Mouse (Mus musculus) inflammation-experienced regulatory T-cells, adult 16 weeks (primary cell): ENCODE data around the gene Pkd1. TPM values are rescaled to one million over a fixed set of nuclear protein-coding genes. Genes with fewer than 3 reads are reported as not detected.

Experiments used
- polyA plus RNA-seq: library from polyadenylated mRNA; unstranded; fragments of 100-300 nt; shearing (Covaris generic); gene quantifications from one replicate; pipeline ENCODE4 v1.2.1, GENCODE M21; 2017

Pkd1 gene
- polyA plus RNA-seq, result 18.5 TPM

DNA sequence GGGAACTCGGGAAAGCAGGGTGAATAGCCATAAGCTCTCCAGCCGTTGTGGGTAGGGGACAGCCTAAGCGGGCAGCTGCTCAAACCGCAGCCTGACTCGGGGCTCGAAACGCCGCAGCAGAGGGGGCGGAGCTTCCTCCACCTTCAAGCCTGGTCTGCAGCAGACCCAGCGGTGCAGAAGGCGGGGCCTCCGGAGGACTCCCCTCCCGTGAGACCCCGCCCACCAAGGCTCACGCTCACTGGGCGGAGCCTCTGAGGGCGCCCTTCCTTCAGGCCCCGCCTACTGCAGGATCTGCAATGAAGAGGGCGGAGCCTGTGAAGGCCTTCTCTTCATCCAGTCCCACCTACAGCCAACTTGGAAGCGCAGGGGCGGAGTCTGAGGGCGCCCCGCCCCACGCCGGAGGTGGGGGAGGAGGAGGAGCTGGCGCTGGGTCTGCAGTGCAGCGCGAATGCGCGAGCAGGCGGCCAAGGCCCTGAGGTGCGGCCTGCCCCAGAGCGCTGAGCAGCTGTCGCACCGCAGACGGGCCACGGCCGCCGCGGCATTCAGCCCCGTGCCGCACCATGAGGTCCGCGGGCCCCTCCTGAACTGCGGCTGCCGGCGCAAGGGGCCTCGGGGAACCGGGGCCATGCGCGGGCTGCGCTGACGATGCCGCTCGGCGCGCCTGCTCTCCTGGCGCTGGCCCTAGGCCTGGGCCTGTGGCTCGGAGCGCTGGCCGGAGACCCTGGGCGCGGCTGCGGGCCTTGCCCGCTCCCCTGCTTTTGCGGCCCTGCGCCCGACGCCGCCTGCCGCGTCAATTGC, at the start of gene Pkd1:
TSS of gene Pkd1 (plus strand) at position 217 of the 798 bp plus-strand sequence.

DNA sequence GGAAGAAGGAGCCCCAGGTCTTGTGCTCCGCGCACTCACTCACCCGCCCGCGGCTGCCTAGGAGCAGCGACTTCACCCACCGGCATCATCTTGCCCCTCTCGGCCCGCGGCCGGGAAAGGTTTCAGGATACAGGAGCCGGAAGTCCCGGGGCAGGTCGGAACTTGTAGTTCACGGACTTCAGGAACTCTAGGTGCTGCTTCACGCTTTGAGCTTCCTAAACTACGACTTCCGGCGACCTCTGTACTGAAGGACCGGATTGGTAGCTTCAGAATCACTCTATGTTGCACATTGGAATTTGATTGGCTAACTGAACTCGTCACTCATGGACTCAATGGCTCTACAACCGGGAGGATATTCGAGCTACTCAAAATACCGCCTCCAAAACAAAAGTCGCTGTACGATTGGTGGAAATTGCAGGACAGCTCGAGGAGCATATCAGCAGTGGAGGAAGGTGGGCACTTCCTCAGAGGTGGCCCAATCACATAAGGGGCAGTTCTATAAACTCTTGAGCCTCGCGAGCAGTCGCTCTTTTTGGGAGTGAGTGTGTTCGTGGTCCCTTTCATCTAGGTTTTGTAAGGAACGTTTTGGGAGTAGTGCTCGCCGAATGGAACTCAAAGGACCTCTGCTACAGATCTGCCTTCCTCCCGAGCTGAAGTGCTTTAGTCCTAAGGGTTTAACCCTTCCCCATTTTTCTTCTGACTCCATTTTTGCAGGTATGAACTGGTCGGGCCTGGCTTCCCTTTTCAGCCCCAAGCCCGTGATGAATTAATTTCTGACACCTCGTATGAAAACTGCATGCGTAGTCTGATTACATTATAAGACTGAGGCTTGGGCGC, 21.7 kb upstream of the Pkd1 start, which contains the start of gene Traf7:
TSS of gene Traf7 (minus strand) at position 216 of the 837 bp plus-strand sequence.

DNA sequence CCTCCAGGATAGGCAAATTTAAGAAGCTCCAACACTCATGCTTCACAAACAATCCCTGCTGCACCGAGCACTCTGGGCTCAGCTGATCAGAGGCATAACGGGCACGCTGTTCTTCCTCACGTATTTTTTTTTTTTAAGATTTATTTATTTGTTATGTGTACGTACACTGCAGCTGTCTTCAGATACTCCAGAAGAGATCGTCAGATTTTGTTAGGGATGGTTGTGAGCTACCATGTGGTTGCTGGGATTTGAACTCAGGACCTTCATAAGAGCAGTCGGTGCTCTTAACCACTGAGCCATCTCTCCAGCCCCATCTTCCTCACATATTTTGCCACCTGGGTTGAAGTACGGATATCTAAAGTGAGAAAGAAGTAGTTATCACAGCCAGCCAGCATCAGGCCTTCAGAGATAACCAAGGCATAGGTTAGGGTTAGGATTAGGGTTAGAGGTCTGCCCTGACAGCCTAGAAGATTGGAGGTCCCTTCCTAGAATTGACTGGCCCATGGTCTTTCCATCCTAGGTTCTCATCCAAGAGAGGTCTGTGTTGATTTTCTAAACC, 15.4 kb upstream of the Pkd1 start, which contains the start of gene Rab26:
TSS of gene Rab26 (minus strand) at position 51 of the 559 bp plus-strand sequence.

DNA sequence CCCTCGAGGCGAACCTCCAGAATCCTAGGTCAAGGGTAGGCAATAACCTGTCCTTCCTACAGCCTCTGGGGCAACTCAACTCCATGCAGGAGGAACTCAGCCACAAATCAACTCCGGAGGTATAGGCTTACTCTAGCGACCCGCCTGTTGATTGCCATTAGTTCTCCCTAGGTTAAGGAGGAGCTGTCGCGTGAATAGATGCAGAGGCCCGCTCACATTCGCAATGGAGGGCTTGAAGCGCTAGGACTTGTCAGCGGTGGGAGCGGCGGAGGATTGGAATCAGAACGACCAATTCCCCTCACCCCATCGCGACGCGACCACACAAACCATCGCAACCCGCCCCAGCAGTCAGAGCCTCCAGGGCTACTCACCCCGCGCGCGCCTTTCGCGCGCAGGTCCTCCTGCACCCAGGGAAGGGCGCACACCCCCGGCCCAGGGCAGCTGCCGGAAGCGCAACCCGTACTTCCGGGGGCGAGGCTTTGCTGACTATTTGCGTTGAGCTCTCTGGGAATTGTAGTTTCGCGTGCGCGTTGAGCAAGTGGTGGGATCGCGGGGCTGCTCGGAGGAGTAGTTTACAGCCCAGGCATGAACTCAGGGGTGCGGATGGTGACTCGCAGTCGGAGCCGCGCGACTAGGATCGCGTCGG, 82.7 kb downstream of the Pkd1 start, which contains the start of the genes Tsc2 and Nthl1:
TSS of gene Tsc2 (minus strand) at position 464 of the 646 bp plus-strand sequence.
TSS of gene Nthl1 (plus strand) at position 514 of the 646 bp plus-strand sequence.

Other genes with a start within 250 kb of the Pkd1 start
- not detected for gene Abca17, start 198.8 kb upstream of the Pkd1 start, polyA plus RNA-seq
- 42.8 TPM for gene Abca3, start 197.9 kb upstream of the Pkd1 start, polyA plus RNA-seq
- gene Rnps1, start 135.3 kb upstream of the Pkd1 start, polyA plus RNA-seq, result 211 TPM
- gene Eci1, start 123.2 kb upstream of the Pkd1 start, polyA plus RNA-seq, result 95.3 TPM
- 6.8 TPM for gene Dnase1l2, start 106.7 kb upstream of the Pkd1 start, polyA plus RNA-seq
- gene E4f1, start 79.5 kb upstream of the Pkd1 start, polyA plus RNA-seq, result 91.5 TPM
- 5.3 TPM for gene Pgp, start 79.4 kb upstream of the Pkd1 start, polyA plus RNA-seq
- gene Bricd5, start 76.0 kb upstream of the Pkd1 start, polyA plus RNA-seq, result 0.41 TPM
- 31.0 TPM for gene Mlst8, start 70.8 kb upstream of the Pkd1 start, polyA plus RNA-seq
- 0.09 TPM for gene Caskin1, start 61.2 kb upstream of the Pkd1 start, polyA plus RNA-seq
- 103 TPM for gene Traf7, start 21.9 kb upstream of the Pkd1 start, polyA plus RNA-seq
- gene Rab26, start 15.6 kb upstream of the Pkd1 start, polyA plus RNA-seq, result 13.7 TPM
- 55.0 TPM for gene Tsc2, start 82.8 kb downstream of the Pkd1 start, polyA plus RNA-seq
- 7.6 TPM for gene Nthl1, start 82.8 kb downstream of the Pkd1 start, polyA plus RNA-seq
- gene Slc9a3r2, start 100.5 kb downstream of the Pkd1 start, polyA plus RNA-seq, result not detected
- gene Npw, start 108.6 kb downstream of the Pkd1 start, polyA plus RNA-seq, result not detected
- gene Zfp598, start 119.9 kb downstream of the Pkd1 start, polyA plus RNA-seq, result 3.2 TPM
- gene Syngr3, start 140.1 kb downstream of the Pkd1 start, polyA plus RNA-seq, result 0.68 TPM
- gene Gfer, start 146.3 kb downstream of the Pkd1 start, polyA plus RNA-seq, result 12.2 TPM
- gene Noxo1, start 146.4 kb downstream of the Pkd1 start, polyA plus RNA-seq, result 3.8 TPM
- gene Tbl3, start 157.8 kb downstream of the Pkd1 start, polyA plus RNA-seq, result 67.3 TPM
- not detected for gene Rnf151, start 168.2 kb downstream of the Pkd1 start, polyA plus RNA-seq
- gene Rps2, start 168.3 kb downstream of the Pkd1 start, polyA plus RNA-seq, result 723 TPM
- 245 TPM for gene Ndufb10, start 174.6 kb downstream of the Pkd1 start, polyA plus RNA-seq
- not detected for gene Rpl3l, start 178.0 kb downstream of the Pkd1 start, polyA plus RNA-seq
- 12.1 TPM for gene Msrb1, start 186.8 kb downstream of the Pkd1 start, polyA plus RNA-seq
- not detected for gene Hs3st6, start 203.2 kb downstream of the Pkd1 start, polyA plus RNA-seq